ENCODE assay signal across 22 mouse cellular contexts in the genomic region with DNA sequence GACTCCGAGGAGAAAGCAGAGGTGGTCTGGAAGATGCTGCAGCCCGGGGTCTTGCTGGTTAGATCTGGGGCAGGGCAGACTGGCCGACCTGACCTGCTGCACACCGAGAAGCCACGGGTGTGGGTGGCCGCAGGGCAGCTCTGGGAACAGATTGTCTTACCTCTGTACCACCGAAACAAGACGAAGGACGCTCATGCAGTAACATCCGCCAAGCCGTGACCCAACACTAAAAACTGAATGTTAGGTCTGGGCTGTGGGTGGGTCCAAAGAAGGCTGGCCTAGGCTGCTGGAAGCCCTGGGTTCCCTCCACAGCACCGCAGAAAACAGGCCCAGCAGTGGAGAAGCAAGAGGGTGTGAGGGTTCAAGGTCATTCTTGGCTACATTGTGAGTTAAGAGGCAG.
"Had no signal": no experiment of that assay in that cellular context is flagged by ENCODE, and none has a peak within 500 bp of the region (broad histone marks: within the 10 kb centered on the region; RNA-seq: fewer than 3 reads in every experiment).

No protein-coding gene starts in this region.

- H3K4me3 ChIP-seq: heart, embryonic 10.5 days; heart, embryonic 12.5 days; hindbrain, embryonic 10.5 days; hindbrain, embryonic 12.5 days; intestine, embryonic 15.5 days; limb, embryonic 13.5 days; limb, embryonic 15.5 days; liver, embryonic 12.5 days had no signal

- H3K27ac ChIP-seq: heart, embryonic 10.5 days; hindbrain, embryonic 10.5 days; hindbrain, embryonic 12.5 days; hindbrain, embryonic 14.5 days; intestine, embryonic 15.5 days; limb, embryonic 13.5 days; limb, embryonic 15.5 days; liver, embryonic 12.5 days; liver, embryonic 14.5 days had no signal

- H3K27me3 ChIP-seq: intestine, embryonic 15.5 days; limb, embryonic 13.5 days; limb, embryonic 15.5 days; liver, embryonic 12.5 days had no signal

- H3K9me3 ChIP-seq: heart, embryonic 10.5 days; hindbrain, embryonic 10.5 days; hindbrain, embryonic 12.5 days; intestine, embryonic 15.5 days; limb, embryonic 15.5 days; liver, embryonic 12.5 days had no signal

- DNase-seq: gastrocnemius, postnatal 10 days; gastrocnemius, postnatal 36 days; heart, adult 18-20 months; heart, postnatal 10 days; heart, postnatal 4 days; kidney, adult 18-20 months; kidney, adult 8-10 months; kidney, postnatal 10 days; kidney, postnatal 36 days; layer of hippocampus, adult 9-11 months; layer of hippocampus, postnatal 36 days; left cerebral cortex, postnatal 4 days had no signal
